Mouse (Mus musculus): Measurements from ENCODE around the gene Ppp1r16b. TPM values are rescaled to one million over a fixed set of nuclear protein-coding genes. Genes with fewer than 3 reads are reported as not detected.

The Ppp1r16b gene
- polyA plus RNA-seq (2012; rRNA removed; ENCODE audit: low replicate concordance): 2.2 and 2.3 TPM in 2 replicates

DNA sequence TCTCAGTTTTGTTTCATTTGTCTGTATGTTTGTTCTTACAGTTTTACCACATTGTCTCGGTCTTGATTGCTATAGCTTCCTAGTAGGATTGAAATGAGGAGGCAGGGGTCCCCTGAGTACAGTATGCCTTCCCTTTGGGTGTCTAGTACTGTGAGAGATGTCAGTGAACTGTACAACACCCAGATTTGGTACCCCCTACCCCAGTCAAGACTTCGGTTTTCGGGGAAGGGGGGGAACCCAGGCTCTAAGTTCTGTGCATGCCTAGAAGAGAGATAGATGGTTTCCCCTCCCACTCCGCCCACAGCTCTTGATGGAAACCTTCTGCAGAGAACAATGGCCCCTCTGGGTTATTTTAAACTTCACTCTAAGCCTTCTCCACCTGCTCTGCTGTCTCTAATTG lies at the start of gene Ppp1r16b:
TSS of gene Ppp1r16b (plus strand) at position 301 of the 400 bp plus-strand sequence.

GRCm38 (mm10) chr2:158624718-158625222 lies 40.4 kb upstream of the Ppp1r16b start, which contains the start of gene Actr5:
Gene Actr5, plus strand, starts transcription at chr2:158624888.

GRCm38 (mm10) chr2:158767742-158768339 lies 102.6 kb downstream of the Ppp1r16b start, which contains the start of gene Fam83d:
Gene Fam83d, plus strand, starts transcription at chr2:158768093.

GRCm38 (mm10) chr2:158794494-158795004 lies 129.4 kb downstream of the Ppp1r16b start, which contains the start of gene Dhx35:
Gene Dhx35, plus strand, starts transcription at chr2:158794807.

Other genes with a start within 250 kb of the Ppp1r16b start
- gene Adig, start 162.8 kb upstream of the Ppp1r16b start, polyA plus RNA-seq (2012; rRNA removed; ENCODE audit: low replicate concordance): 0.81 and 3.6 TPM in 2 replicates
- gene Arhgap40, start 152.6 kb upstream of the Ppp1r16b start, polyA plus RNA-seq (2012; rRNA removed; ENCODE audit: low replicate concordance): 0.88 TPM in 1 of 2 replicates, not detected in the other
- 0.05 TPM in 1 of 2 replicates, not detected in the other for gene Slc32a1, start 54.6 kb upstream of the Ppp1r16b start, polyA plus RNA-seq (2012; rRNA removed; ENCODE audit: low replicate concordance)
- gene Actr5, start 40.5 kb upstream of the Ppp1r16b start, polyA plus RNA-seq (2012; rRNA removed; ENCODE audit: low replicate concordance): 4.5 and 6.2 TPM in 2 replicates
- gene Fam83d, start 102.7 kb downstream of the Ppp1r16b start, polyA plus RNA-seq (2012; rRNA removed; ENCODE audit: low replicate concordance): 18.9 and 21.9 TPM in 2 replicates
- gene Dhx35, start 129.4 kb downstream of the Ppp1r16b start, polyA plus RNA-seq (2012; rRNA removed; ENCODE audit: low replicate concordance): 14.7 and 17.0 TPM in 2 replicates

All from duodenum, adult 2 months (tissue).